Mouse (Mus musculus) embryonic fibroblast, embryonic 13.5 days (primary cell): ENCODE data around the gene Cdan1. TPM values are rescaled to one million over a fixed set of nuclear protein-coding genes. Genes with fewer than 3 reads are reported as not detected.

Experiments used
- H3K27ac ChIP-seq: 2 replicates; pipeline ENCODE4 v1.5.1; 2012; ENCODE audit warnings: low read length, control low read depth, inconsistent platforms; ENCODE audit not compliant: insufficient read depth
- H3K4me1 ChIP-seq: 2 replicates; pipeline ENCODE4 v1.6.1; 2011; ENCODE audit warnings: low read length; ENCODE audit not compliant: control insufficient read depth, insufficient read depth
- H3K4me3 ChIP-seq: 2 replicates; pipeline ENCODE4 v1.5.1; 2011; ENCODE audit warnings: mild to moderate bottlenecking, control low read depth, low read length; ENCODE audit not compliant: insufficient read depth
- CTCF ChIP-seq: IDR thresholded peaks from 2 replicates; pipeline ENCODE4 v1.5.1; 2011; ENCODE audit warnings: mild to moderate bottlenecking, control low read depth, low read length, moderate library complexity, borderline replicate concordance; ENCODE audit not compliant: insufficient read depth
- POLR2A ChIP-seq: IDR thresholded peaks from 2 replicates; pipeline ENCODE4 v1.6.1; 2011; ENCODE audit warnings: low read depth, mild to moderate bottlenecking, control low read depth, low read length, moderate library complexity
- polyA plus RNA-seq: library from polyadenylated mRNA; stranded (reverse); fragments of >200 nt; gene quantifications from 2 replicates; pipeline ENCODE4 v1.2.4, GENCODE M21; 2011; ENCODE audit warnings: low read depth; ENCODE audit not compliant: missing spikeins, insufficient read length

The Cdan1 gene
- polyA plus RNA-seq, 1 experiment = 11.1 TPM

DNA sequence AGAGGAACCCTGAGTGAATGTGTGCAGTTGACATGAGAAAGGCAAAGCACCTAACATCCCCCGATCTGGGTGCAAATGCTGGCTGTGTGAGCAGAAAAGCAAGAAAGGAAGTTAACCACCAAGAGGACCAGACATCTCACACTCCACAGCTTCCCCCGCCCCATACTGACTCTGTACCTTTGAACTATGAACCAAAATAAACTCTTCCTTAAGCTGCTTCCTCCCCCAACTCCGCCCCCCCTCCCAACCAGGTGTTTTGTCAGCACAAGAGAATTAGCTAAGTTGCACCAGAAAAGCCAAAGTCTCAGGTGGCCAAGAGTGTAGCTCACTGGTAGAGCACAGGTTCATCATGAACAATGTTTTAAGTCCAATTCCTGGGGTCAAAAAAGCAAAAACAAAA lies 3.2 kb upstream of the Cdan1 start:
- H3K4me1 ChIP-seq = no peaks in the 10 kb centered on the region
- no peak overlapping the region for H3K4me3 ChIP-seq
- no peak overlapping the region for H3K27ac ChIP-seq
- TF ChIP-seq POLR2A = no peak
- TF ChIP-seq CTCF = no peak

DNA sequence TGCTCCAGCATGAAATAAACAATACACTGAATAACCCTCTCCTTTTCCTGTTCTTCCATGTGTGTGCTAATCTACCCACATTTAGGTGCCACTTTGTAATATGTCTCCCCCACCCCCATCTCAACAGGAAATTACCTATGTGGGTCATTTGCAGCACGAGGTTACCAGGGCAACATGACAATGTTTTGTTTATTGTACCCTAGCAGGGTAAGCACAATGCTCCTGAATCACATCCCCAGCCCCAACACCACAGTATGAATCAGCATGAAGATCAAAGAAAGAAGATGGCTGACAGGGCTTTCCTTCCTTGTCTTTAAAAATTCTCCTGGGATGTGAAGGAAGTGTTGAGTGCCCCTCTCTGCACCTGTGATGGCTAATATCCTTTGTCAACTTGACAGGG lies 2.7 kb upstream of the Cdan1 start:
- no peak overlapping the region for H3K27ac ChIP-seq
- TF ChIP-seq POLR2A (no peak), CTCF (no peak)
- no peaks in the 10 kb centered on the region for H3K4me1 ChIP-seq

DNA sequence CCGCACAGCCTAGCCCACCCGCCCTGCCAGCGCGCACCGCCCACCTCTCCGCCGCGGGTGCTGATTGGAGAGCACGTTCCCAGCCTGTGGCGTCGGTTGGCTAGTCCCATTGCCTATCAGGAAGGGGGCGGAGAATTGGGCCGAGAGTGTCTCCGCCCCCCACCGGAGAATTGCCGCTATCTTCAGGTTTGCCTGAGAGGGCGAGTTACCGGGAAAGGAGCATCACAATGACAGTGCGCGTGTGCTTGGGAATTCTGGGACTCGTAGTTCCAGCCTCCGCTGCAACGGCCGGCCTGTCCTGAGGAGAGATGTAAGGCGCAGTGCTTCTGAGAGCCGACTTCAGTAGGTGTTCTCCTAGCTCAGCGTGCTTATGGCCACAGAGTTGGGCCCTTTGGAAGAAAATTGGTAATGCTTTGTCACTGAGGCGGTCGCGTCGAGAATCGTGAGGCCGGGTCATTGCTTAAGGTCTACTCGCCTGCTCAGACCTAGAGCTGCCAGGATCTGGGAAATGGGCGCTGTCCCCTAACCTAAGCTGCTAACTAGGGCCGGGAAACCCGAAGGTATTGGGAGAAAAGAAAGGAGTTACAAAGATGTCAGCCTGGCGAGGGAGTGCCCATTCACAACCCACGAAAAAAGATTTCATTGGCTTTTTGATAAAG lies 625 bp upstream of the Cdan1 start, which contains the start of gene Ttbk2:
Ttbk2 (minus strand) TSS at position 181 of the 659 bp plus-strand sequence.
- Histone ChIP-seq H3K27ac (peak within 1 kb of the TSS; percentile 20), H3K4me3 (peak within 1 kb of the TSS; percentile 86), H3K4me1 (no peaks in the 10 kb centered on the region)
- TF ChIP-seq POLR2A (peak; percentile 91), CTCF (no peak)

More for the DNA sequence above, 2.7 kb upstream of the Cdan1 start:
- no peak overlapping the region for H3K4me3 ChIP-seq

DNA sequence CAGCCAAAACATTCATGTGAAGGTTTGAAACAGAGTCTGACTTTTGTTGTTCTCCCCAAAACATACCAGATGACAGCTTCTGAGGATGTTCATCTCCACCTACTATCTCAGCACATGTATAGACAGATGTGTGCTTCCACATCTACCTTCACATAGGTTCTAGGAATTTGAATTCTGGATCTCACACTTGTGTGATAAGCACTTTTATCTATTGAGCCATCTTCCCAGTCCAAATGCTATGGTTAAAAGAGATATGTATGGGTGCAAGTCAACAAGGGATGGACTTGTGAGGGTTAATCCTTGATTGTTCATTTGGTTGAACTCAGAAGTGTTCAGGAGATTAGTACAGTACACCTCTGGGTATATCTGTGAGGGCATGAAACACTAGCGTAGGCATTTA lies 4.6 kb downstream of the Cdan1 start:
- Histone ChIP-seq H3K4me3 (no peak overlapping the region), H3K27ac (no peak overlapping the region), H3K4me1 (no peaks in the 10 kb centered on the region)
- TF ChIP-seq POLR2A (no peak), CTCF (no peak)

DNA sequence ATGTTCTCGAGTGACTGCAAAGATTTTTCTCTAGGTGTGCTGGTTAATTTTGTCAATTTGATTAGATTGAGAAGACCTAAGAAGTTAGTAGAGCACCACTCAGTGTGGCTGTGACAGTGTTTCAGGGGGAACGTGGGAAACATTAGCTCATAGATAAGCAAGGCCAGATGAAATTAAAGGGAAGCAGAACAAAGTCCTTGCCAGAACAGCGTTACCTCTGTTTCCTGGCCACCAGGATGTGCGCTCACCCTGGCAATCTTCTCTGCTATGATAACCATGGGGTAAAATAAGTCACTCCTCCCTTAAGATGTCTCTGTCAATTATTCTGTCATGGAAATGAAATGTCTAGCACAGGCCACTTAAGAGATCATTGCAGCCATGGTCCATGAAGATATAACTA lies 5.9 kb downstream of the Cdan1 start:
- Histone ChIP-seq H3K27ac (no peak overlapping the region), H3K4me3 (no peak overlapping the region), H3K4me1 (no peaks in the 10 kb centered on the region)
- TF ChIP-seq CTCF (no peak), POLR2A (no peak)

DNA sequence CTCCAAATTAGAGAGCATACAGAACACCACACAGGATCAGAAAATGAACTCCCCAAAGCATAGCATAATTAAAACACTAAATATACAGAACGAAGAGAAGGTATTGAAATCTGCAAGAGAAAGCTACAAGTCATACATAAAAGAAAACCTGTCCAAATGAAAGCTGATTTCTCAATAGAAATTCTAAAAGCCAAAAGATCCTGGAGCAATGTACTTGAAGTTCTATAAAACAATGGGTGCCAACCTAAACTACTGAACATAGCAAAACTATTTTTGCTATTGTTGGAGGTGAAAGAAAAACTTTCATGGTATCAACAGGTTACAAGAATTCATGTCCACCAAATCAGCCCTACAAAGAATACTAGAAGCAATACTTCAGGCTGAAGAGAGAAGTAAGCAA lies 8.7 kb downstream of the Cdan1 start:
- Histone ChIP-seq H3K27ac (no peak overlapping the region), H3K4me3 (no peak overlapping the region), H3K4me1 (no peaks in the 10 kb centered on the region)
- TF ChIP-seq CTCF (no peak), POLR2A (no peak)

DNA sequence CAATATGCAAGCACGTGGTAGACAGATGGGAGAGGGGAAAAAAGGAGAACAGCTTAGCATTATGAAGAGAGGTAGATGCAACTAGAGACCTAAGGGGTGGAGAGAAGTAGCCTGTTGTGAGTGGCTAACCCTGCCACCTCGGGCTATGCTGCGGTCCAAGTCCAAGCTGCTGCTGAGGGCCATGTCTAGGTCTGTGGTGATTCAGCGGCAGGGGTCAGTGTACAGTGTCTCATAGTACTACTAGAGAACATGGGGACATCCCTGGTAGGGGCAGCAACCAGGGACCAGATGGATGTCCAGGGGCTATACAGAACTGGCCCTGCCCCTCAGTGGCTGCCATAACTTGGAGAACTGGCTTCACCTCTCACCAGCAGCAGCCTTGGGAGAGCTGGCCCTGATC lies 14.8 kb downstream of the Cdan1 start:
- no peak for TF ChIP-seq POLR2A
- TF ChIP-seq CTCF = no peak
- H3K4me1 ChIP-seq = no peaks in the 10 kb centered on the region

DNA sequence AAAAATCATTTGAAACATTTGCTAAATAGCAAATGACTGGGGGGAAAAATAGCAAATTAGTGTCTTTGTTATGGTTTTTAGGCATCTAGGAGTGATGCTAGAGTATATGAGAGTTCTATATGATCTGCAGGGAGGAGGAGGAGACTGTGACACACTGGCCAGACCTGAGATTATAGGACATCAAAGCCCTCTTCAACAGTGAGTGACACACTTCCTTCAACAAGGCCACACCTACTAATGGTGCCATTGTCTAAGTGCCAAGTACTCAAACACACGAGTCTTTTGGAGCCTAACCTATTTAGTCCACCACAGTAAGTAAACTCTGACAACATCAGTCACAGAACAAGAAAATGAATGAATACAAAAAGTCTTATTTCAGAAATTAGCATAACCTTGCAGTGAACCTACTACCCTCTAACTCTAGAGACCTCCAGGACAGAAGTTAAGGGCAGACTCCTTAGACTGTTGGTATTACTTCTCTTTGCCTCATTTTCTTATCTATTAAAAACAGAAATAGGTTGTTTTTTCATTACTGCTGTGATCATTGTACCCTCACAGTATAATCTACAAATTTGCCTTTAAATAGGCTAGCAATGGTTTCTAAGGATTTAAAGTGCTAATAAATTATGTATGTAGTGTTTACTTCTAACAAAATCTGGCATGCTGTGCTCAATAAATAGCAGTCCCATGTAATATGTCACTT lies 22.8 kb downstream of the Cdan1 start:
- TF ChIP-seq POLR2A (no peak), CTCF (no peak)
- no peak overlapping the region for H3K4me3 ChIP-seq
- H3K4me1 ChIP-seq = no peaks in the 10 kb centered on the region
- no peak overlapping the region for H3K27ac ChIP-seq

More for the DNA sequence above, 14.8 kb downstream of the Cdan1 start:
- H3K4me3 ChIP-seq = no peak overlapping the region
- no peak overlapping the region for H3K27ac ChIP-seq

DNA sequence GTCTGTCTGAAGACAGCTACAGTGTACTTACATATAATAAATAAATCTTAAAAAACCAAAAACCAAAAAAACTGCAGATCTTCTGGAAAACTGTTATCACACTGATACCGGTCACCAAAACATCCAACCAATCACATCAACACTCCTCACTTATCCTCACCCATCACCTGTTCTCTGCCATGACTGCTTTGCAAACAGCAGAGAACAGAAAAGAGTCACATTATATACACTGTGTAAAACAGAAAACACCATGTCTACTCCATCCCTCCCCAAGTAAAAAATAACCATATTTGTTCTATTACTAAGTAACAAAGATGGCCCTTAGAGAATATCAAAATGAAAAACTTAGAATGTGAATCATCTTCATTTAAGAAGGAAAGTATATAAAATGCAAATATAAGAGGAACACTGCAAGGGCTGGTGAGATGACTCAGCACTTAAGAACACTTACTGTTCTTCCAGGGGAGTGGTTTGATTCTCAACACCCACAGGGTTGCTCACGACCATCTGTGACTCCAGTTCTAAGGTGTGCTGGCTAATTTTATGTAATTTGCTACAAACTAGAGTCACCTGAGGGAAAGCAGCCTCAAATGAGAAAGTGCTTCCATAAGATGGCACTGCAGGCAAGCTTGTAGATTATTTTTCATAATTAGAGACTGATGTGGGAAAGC lies 79.5 kb downstream of the Cdan1 start:
- Histone ChIP-seq H3K4me1 (peaks cover 4% of the 10 kb centered on the region; the same call in 1 of the 2 replicates), H3K27ac (peak overlapping the region; percentile 78), H3K4me3 (no peak overlapping the region)
- TF ChIP-seq POLR2A (no peak), CTCF (no peak)

DNA sequence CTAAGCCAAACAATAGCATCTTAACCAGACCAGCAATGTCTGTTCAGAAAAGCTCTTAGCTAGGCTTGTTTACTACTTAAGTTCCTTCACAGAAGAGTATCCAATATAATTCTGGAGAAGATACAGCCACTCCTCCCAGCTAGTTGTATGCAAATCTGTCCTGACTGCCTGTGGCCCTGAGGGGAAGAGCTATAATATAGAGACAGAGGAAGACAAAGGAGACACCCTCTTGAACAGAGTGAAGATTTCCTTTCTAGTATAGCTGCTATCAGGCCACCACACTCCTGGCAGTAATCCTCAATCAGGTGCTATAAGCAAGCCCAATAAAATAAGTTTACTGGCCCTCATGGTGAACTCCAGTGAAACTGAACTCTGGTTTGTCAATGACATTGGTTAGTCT lies 88.0 kb downstream of the Cdan1 start:
- TF ChIP-seq CTCF (no peak), POLR2A (no peak)
- Histone ChIP-seq H3K4me3 (no peak overlapping the region), H3K27ac (no peak overlapping the region), H3K4me1 (no peaks in the 10 kb centered on the region)
